Mouse (Mus musculus) heart, postnatal 4 days (tissue): ENCODE results near the gene Agtr1a. TPM values are rescaled to one million over a fixed set of nuclear protein-coding genes. Genes with fewer than 3 reads are reported as not detected.

Source experiments
- DNase-seq: peaks from one replicate; pipeline ENCODE4 v3.0.0; 2021
- total RNA-seq, 2 experiments: library from RNA; stranded (reverse); gene quantifications; 2 replicates each; pipeline ENCODE4 v1.2.3; 2021

Agtr1a gene
- total RNA-seq, 2 experiments from 2014 or later, result 31.9 to 37.2 TPM

- DNase-seq, result no peak
Observed at GRCm38 (mm10) chr13:30364097-30364625, 27.9 kb downstream of the Agtr1a start.

- no peak for DNase-seq
Observed at GRCm38 (mm10) chr13:30364780-30365179, 28.5 kb downstream of the Agtr1a start.

GRCm38 (mm10) chr13:30365378-30365777 lies 29.1 kb downstream of the Agtr1a start:
- no peak for DNase-seq

- DNase-seq, result no peak
Observed at GRCm38 (mm10) chr13:30368116-30368515, 31.9 kb downstream of the Agtr1a start.

GRCm38 (mm10) chr13:30368746-30369145 lies 32.5 kb downstream of the Agtr1a start:
- DNase-seq, result no peak

GRCm38 (mm10) chr13:30378868-30379267 lies 42.6 kb downstream of the Agtr1a start:
- DNase-seq, result no peak

- no peak for DNase-seq
Observed at GRCm38 (mm10) chr13:30385183-30385582, 48.9 kb downstream of the Agtr1a start.

GRCm38 (mm10) chr13:30394123-30394522 lies 57.9 kb downstream of the Agtr1a start:
- no peak for DNase-seq

GRCm38 (mm10) chr13:30396431-30396830 lies 60.2 kb downstream of the Agtr1a start:
- no peak for DNase-seq

GRCm38 (mm10) chr13:30398852-30399251 lies 62.6 kb downstream of the Agtr1a start:
- no peak for DNase-seq

- no peak for DNase-seq
Observed at GRCm38 (mm10) chr13:30400621-30401020, 64.4 kb downstream of the Agtr1a start.

- DNase-seq, result no peak
Observed at GRCm38 (mm10) chr13:30403874-30404273, 67.6 kb downstream of the Agtr1a start.

GRCm38 (mm10) chr13:30418611-30419010 lies 82.4 kb downstream of the Agtr1a start:
- DNase-seq, result no peak

GRCm38 (mm10) chr13:30427008-30427407 lies 90.8 kb downstream of the Agtr1a start:
- peak; percentile 43 for DNase-seq

GRCm38 (mm10) chr13:30427436-30427835 lies 91.2 kb downstream of the Agtr1a start:
- no peak for DNase-seq

Other genes with a start within 250 kb of the Agtr1a start
- gene Mboat1, start 200.0 kb upstream of the Agtr1a start, total RNA-seq, result 1 to 10 TPM; 1.6 to 2.2 TPM
- gene Uqcrfs1, start 208.9 kb downstream of the Agtr1a start, total RNA-seq, result 100 to 1,000 TPM; 718 to 749 TPM